Mouse (Mus musculus) embryonic facial prominence, embryonic 11.5 days (tissue): ENCODE data around the gene Slc44a5. TPM values are rescaled to one million over a fixed set of nuclear protein-coding genes. Genes with fewer than 3 reads are reported as not detected.

Experiments used
- ATAC-seq: fragments of 200-750 bp; cut with Nextera tagmentation; replicated peaks from 2 replicates; pipeline ENCODE4 v1.8.0; 2017; ENCODE audit warnings: low read depth; ENCODE audit not compliant: insufficient number of reproducible peaks, low FRiP score, low TSS enrichment
- DNase-seq: peaks from one replicate; pipeline ENCODE4 v3.0.0-alpha.2; 2015; ENCODE audit warnings: low spot score
- H3K27ac ChIP-seq: fragments of 300-500 bp; sonication (generic); replicated peaks from 2 replicates; pipeline ENCODE4 v1.5.1; 2014; ENCODE audit warnings: mild to moderate bottlenecking, low read depth, low read length, control low read depth
- H3K27me3 ChIP-seq: fragments of 300-500 bp; sonication (generic); 2 replicates; pipeline ENCODE4 v1.6.1; 2014; ENCODE audit warnings: mild to moderate bottlenecking, low read length, moderate library complexity, mixed read lengths; ENCODE audit not compliant: control insufficient read depth, insufficient read depth
- H3K36me3 ChIP-seq: fragments of 300-500 bp; sonication (generic); replicated peaks from 2 replicates; pipeline ENCODE4 v1.6.1; 2014; ENCODE audit warnings: low read depth, mild to moderate bottlenecking, low read length, moderate library complexity, mixed read lengths; ENCODE audit not compliant: control insufficient read depth, insufficient read depth
- H3K4me1 ChIP-seq: fragments of 300-500 bp; sonication (generic); 2 replicates; pipeline ENCODE4 v1.6.1; 2014; ENCODE audit warnings: low read length, mixed read lengths; ENCODE audit not compliant: control insufficient read depth, insufficient read depth
- H3K4me2 ChIP-seq: fragments of 300-500 bp; sonication (generic); 2 replicates; pipeline ENCODE4 v1.6.1; 2014; ENCODE audit warnings: low read depth, mild to moderate bottlenecking, control low read depth, low read length, moderate library complexity
- H3K4me3 ChIP-seq: fragments of 300-500 bp; sonication (generic); 2 replicates; pipeline ENCODE4 v1.5.1; 2014; ENCODE audit warnings: low read depth, low read length, control low read depth
- H3K9ac ChIP-seq: fragments of 300-500 bp; sonication (generic); replicated peaks from 2 replicates; pipeline ENCODE4 v1.6.1; 2014; ENCODE audit warnings: mild to moderate bottlenecking, control low read depth, low read length
- H3K9me3 ChIP-seq: fragments of 300-500 bp; sonication (generic); replicated peaks from 2 replicates; pipeline ENCODE4 v1.6.1; 2016; ENCODE audit warnings: mild to moderate bottlenecking, low read length, inconsistent platforms, mixed read lengths; ENCODE audit not compliant: control insufficient read depth
- WGBS: fragments of 180-500 bp; shearing (Covaris S2); extraction: QIAGEN DNeasy Blood & Tissue Kit; methylation state at CpG from one replicate; pipeline ENCODE4 v1.1.7; 2014; 5-methylcytosine and 5-hydroxymethylcytosine counted together
- polyA plus RNA-seq: library from polyadenylated mRNA; unstranded; fragments of >200 nt; fragmentation: Nextera tagmentation; extraction: Ambion mirVana; gene quantifications from 2 replicates; pipeline ENCODE4 v1.2.1, GENCODE M21; 2014

The Slc44a5 gene
- polyA plus RNA-seq, 1 experiment from 2014 or later = 1.3 TPM

GRCm38 (mm10) chr3:153973949-153974760, 919 bp downstream of the Slc44a5 start:
- ATAC-seq (no peak), DNase-seq (no peak)
- peak overlapping the region; percentile 99 for H3K4me2 ChIP-seq
- no peak overlapping the region for H3K27ac ChIP-seq
- peak overlapping the region; percentile 57 for H3K4me3 ChIP-seq
- H3K9ac ChIP-seq = peak overlapping the region; percentile 70
- 4% methylated on average over 20 of the region's 21 CpGs for WGBS
- peaks cover 20% of the 10 kb centered on the region for H3K27me3 ChIP-seq
- no peaks in the 10 kb centered on the region for H3K36me3 ChIP-seq
- no peaks in the 10 kb centered on the region for H3K4me1 ChIP-seq
- H3K9me3 ChIP-seq = no peaks in the 10 kb centered on the region

DNA sequence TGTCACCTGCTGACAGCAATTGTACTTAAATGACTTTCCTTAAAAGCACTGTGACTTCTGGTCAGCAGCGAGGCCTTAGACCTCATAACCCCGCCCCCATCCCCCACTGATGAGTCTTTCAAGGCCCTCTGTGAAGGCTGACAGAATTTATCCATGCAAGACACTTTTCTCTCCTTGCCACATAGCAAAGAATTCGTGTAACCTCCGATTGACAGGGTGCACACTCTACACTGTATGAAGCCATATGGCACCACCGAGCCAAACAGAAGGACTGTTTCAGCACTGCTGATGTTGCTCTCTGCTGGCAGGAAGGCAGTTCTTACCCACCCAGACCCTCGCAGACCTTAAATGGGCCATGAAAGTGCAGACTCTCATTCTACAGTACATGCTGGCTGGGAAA, 1.8 kb downstream of the Slc44a5 start:
- H3K4me1 ChIP-seq = no peaks in the 10 kb centered on the region
- no peak overlapping the region for H3K9ac ChIP-seq
- WGBS = 6% methylated on average over 6 of the region's 6 CpGs
- no peak overlapping the region for H3K4me3 ChIP-seq
- DNase-seq (no peak), ATAC-seq (no peak)
- H3K36me3 ChIP-seq = no peaks in the 10 kb centered on the region
- H3K27ac ChIP-seq = no peak overlapping the region
- no peaks in the 10 kb centered on the region for H3K9me3 ChIP-seq
- H3K4me2 ChIP-seq = no peak overlapping the region
- H3K27me3 ChIP-seq = peaks cover 20% of the 10 kb centered on the region

- no peaks in the 10 kb centered on the region for H3K9me3 ChIP-seq
- 77% methylated on average over 7 of the region's 7 CpGs for WGBS
- H3K4me2 ChIP-seq = no peak overlapping the region
- ATAC-seq (no peak), DNase-seq (no peak)
- H3K4me1 ChIP-seq = no peaks in the 10 kb centered on the region
- no peak overlapping the region for H3K27ac ChIP-seq
- peaks cover 20% of the 10 kb centered on the region for H3K27me3 ChIP-seq
- no peaks in the 10 kb centered on the region for H3K36me3 ChIP-seq
- no peak overlapping the region for H3K9ac ChIP-seq
- no peak overlapping the region for H3K4me3 ChIP-seq
These were observed 2.6 kb downstream of the Slc44a5 start for GRCm38 (mm10) chr3:153975791-153976190.

- Histone ChIP-seq H3K9me3 (no peaks in the 10 kb centered on the region), H3K4me2 (no peak overlapping the region), H3K36me3 (no peaks in the 10 kb centered on the region), H3K27me3 (no peaks in the 10 kb centered on the region), H3K4me3 (no peak overlapping the region), H3K9ac (no peak overlapping the region), H3K27ac (no peak overlapping the region), H3K4me1 (no peaks in the 10 kb centered on the region)
- 50% methylated on average over 2 of the region's 2 CpGs for WGBS
- DNase-seq (no peak), ATAC-seq (no peak)
These were observed 7.4 kb downstream of the Slc44a5 start for GRCm38 (mm10) chr3:153980611-153981010.

DNA sequence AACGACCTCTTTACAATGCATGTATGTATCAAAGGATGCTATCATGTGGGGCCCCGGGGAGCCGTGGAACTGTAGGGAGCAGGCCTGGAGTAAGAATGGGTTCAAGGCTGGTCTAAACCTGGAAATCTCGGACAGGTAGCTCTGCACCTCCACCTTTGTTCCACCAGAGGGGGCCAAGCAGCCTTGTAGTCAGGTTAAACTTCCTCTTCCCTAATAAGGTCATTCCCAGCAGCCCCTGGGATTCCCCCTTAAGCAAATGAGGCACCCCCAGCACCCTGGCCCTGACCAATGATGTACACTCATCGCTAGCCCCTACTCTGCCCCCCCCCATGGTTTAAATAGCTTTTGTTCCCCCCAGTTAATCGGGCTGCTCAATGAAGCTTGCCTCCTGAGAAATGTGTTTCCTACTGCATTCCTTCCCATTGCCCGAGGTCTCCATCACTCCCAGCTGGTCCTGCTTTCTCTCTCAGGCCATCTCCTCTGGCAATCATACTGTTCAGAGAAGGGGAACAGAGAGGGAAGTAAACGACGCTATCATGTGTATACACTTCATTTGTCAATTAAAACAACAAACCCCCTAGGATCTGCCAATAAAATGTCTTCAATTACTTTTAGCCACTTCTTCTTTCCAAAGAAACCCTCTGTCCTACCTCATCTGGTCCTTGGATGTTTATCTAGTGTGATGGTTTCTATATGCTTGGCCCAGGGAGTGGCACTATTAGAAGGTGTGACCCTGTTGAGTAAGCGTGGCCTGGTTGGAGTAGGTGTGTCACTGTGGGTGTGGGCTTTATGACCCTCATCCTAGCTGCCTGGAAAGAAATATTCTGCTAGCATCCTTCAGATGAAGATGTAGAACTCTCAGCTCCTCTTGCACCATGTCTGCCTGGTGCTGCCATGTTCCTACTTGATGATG, 11.4 kb downstream of the Slc44a5 start:
- Histone ChIP-seq H3K9ac (no peak overlapping the region), H3K27me3 (no peaks in the 10 kb centered on the region), H3K36me3 (no peaks in the 10 kb centered on the region), H3K4me3 (no peak overlapping the region), H3K4me2 (no peak overlapping the region), H3K4me1 (no peaks in the 10 kb centered on the region), H3K9me3 (no peaks in the 10 kb centered on the region), H3K27ac (no peak overlapping the region)
- peak; percentile 63 for DNase-seq
- ATAC-seq = no peak
- 59% methylated on average over 10 of the region's 10 CpGs for WGBS

- H3K4me3 ChIP-seq = no peak overlapping the region
- 93% methylated on average over 5 of the region's 5 CpGs for WGBS
- H3K4me2 ChIP-seq = no peak overlapping the region
- H3K9me3 ChIP-seq = no peaks in the 10 kb centered on the region
- H3K4me1 ChIP-seq = no peaks in the 10 kb centered on the region
- no peaks in the 10 kb centered on the region for H3K36me3 ChIP-seq
- no peak for DNase-seq
- H3K9ac ChIP-seq = no peak overlapping the region
- no peak overlapping the region for H3K27ac ChIP-seq
- ATAC-seq = no peak
- no peaks in the 10 kb centered on the region for H3K27me3 ChIP-seq
These were observed 26.7 kb downstream of the Slc44a5 start for GRCm38 (mm10) chr3:153999797-154000528.

DNA sequence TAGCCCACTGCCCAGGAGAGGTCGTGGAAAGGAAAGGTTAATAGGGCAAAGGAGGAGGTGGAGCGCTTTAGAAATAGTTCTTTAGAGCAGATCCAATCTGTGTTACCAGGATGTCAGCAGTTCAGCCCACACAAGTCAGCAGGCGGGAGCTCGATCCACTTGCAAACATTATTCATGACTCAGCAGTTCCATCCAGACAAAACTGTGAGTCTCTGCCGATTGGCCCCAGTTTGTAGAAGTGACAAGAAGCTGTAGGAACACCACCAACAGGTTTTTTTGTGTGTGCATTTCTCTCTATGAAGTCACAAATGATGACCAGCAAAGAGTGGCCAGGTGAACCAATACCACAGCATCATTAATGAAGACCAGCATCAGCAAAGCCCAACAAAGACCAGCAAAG, 28.1 kb downstream of the Slc44a5 start:
- Histone ChIP-seq H3K9me3 (no peaks in the 10 kb centered on the region), H3K27me3 (no peaks in the 10 kb centered on the region), H3K4me1 (no peaks in the 10 kb centered on the region), H3K4me2 (no peak overlapping the region), H3K9ac (no peak overlapping the region), H3K36me3 (no peaks in the 10 kb centered on the region), H3K4me3 (no peak overlapping the region), H3K27ac (no peak overlapping the region)
- DNase-seq (no peak), ATAC-seq (no peak)
- 80% methylated on average over 5 of the region's 5 CpGs for WGBS
